Mouse (Mus musculus) myocyte (in vitro differentiated cells): ENCODE measurements around the gene Lhfpl4. TPM values are rescaled to one million over a fixed set of nuclear protein-coding genes. Genes with fewer than 3 reads are reported as not detected.

Experiments used
- H3K27me3 ChIP-seq: one replicate; pipeline ENCODE4 v1.6.1; 2011; ENCODE audit not compliant: control insufficient read depth, insufficient read depth, insufficient read length
- H3K36me3 ChIP-seq: one replicate; pipeline ENCODE4 v1.6.1; 2011; ENCODE audit not compliant: control insufficient read depth, insufficient read depth
- H3K4me2 ChIP-seq: one replicate; pipeline ENCODE4 v1.6.1; 2011; ENCODE audit warnings: low read depth, control low read depth
- H3K4me3 ChIP-seq: one replicate; pipeline ENCODE4 v1.5.1; 2011; ENCODE audit warnings: mild to moderate bottlenecking, control low read depth, moderate library complexity
- H3K79me2 ChIP-seq: one replicate; pipeline ENCODE4 v1.6.1; 2011; ENCODE audit not compliant: control insufficient read depth, insufficient read depth
- H3ac ChIP-seq: one replicate; pipeline ENCODE4 v1.6.1; 2011; ENCODE audit not compliant: control insufficient read depth, insufficient read length
- CEBPB ChIP-seq: IDR thresholded peaks from 2 replicates; pipeline ENCODE4 v1.6.1; 2011; ENCODE audit warnings: mild to moderate bottlenecking, moderate library complexity; ENCODE audit not compliant: poor library complexity, insufficient read depth, severe bottlenecking
- E2F4 ChIP-seq: IDR thresholded peaks from one replicate; pipeline ENCODE4 v1.6.1; 2011; ENCODE audit warnings: mild to moderate bottlenecking, control low read depth, moderate library complexity; ENCODE audit not compliant: insufficient read depth
- MAX ChIP-seq: IDR thresholded peaks from one replicate; pipeline ENCODE4 v1.6.1; 2011; ENCODE audit warnings: low read depth, mild to moderate bottlenecking, control low read depth
- MYOD1 ChIP-seq, 3 experiments: IDR thresholded peaks; one replicate each; pipeline ENCODE4 v1.6.1; 2011; ENCODE audit warnings: control low read depth in 2 of 3, low read depth in 2 of 3, mild to moderate bottlenecking in 2 of 3, moderate library complexity in 1 of 3; ENCODE audit not compliant: insufficient read length in 2 of 3, control insufficient read depth in 1 of 3
- MYOG ChIP-seq, 3 experiments: IDR thresholded peaks; one replicate each; pipeline ENCODE4 v1.6.1; 2011; ENCODE audit warnings: control low read depth in 2 of 3, low read depth in 2 of 3, mild to moderate bottlenecking in 2 of 3; ENCODE audit not compliant: insufficient read length in 2 of 3, control insufficient read depth in 1 of 3, insufficient read depth in 1 of 3
- POLR2A ChIP-seq: IDR thresholded peaks from one replicate; pipeline ENCODE4 v1.6.1; 2011; ENCODE audit warnings: low read depth, mild to moderate bottlenecking, control low read depth, moderate library complexity; ENCODE audit not compliant: insufficient read length
- POLR2AphosphoS2 ChIP-seq: IDR thresholded peaks from one replicate; pipeline ENCODE4 v1.6.1; 2011; ENCODE audit warnings: low read depth, control low read depth; ENCODE audit not compliant: insufficient read length
- REST ChIP-seq: IDR thresholded peaks from one replicate; pipeline ENCODE4 v1.6.1; 2011; ENCODE audit warnings: mild to moderate bottlenecking, control low read depth, moderate library complexity; ENCODE audit not compliant: insufficient read depth, insufficient read length
- SRF ChIP-seq: IDR thresholded peaks from one replicate; pipeline ENCODE4 v1.6.1; 2011; ENCODE audit warnings: low read depth; ENCODE audit not compliant: control insufficient read depth, insufficient read length
- TCF12 ChIP-seq: IDR thresholded peaks from one replicate; pipeline ENCODE4 v1.6.1; 2011; ENCODE audit warnings: mild to moderate bottlenecking, control low read depth; ENCODE audit not compliant: poor library complexity, insufficient read depth, severe bottlenecking
- TCF3 ChIP-seq: IDR thresholded peaks from one replicate; pipeline ENCODE4 v1.6.1; 2011; ENCODE audit warnings: low read depth, control low read depth; ENCODE audit not compliant: insufficient read length
- USF1 ChIP-seq: IDR thresholded peaks from one replicate; pipeline ENCODE4 v1.6.1; 2011; ENCODE audit warnings: low read depth, mild to moderate bottlenecking, control low read depth, moderate library complexity
- polyA plus RNA-seq: library from polyadenylated mRNA; unstranded; fragments of >200 nt; fragmentation: generic; extraction: Trizol; gene quantifications from one replicate; pipeline ENCODE4 v1.2.1, GENCODE M21; 2012; ENCODE audit warnings: missing spikeins

The Lhfpl4 gene
- polyA plus RNA-seq, 1 experiment = 0.11 TPM

GRCm38 (mm10) chr6:113161982-113162381 is 33.2 kb downstream of the Lhfpl4 start:
- Histone ChIP-seq H3K36me3 (peaks cover 6% of the 10 kb centered on the region), H3K27me3 (no peaks in the 10 kb centered on the region), H3K4me2 (no peak overlapping the region), H3K79me2 (no peaks in the 10 kb centered on the region), H3K4me3 (no peak overlapping the region), H3ac (no peak overlapping the region)
- no peak for TF ChIP-seq REST
- TF ChIP-seq MYOD1 (IDR thresholded peaks at IDR 0.05; ENCODE audit: control insufficient read depth in 1 of 3, insufficient read length in 2 of 3, low read depth in 2 of 3) = no peak
- no peak for TF ChIP-seq MAX
- no peak for TF ChIP-seq POLR2A
- TF ChIP-seq TCF3 = no peak
- TF ChIP-seq E2F4 = no peak
- no peak for TF ChIP-seq USF1
- no peak for TF ChIP-seq SRF
- no peak for TF ChIP-seq POLR2AphosphoS2
- TF ChIP-seq CEBPB = no peak
- TF ChIP-seq MYOG (IDR thresholded peaks at IDR 0.05; ENCODE audit: control insufficient read depth in 1 of 3, insufficient read depth in 1 of 3, insufficient read length in 2 of 3, low read depth in 2 of 3) = no peak
- TF ChIP-seq TCF12 = no peak

- Histone ChIP-seq H3K27me3 (no peaks in the 10 kb centered on the region), H3K36me3 (peaks cover 11% of the 10 kb centered on the region), H3K4me2 (no peak overlapping the region), H3ac (no peak overlapping the region), H3K4me3 (no peak overlapping the region), H3K79me2 (no peaks in the 10 kb centered on the region)
- TF ChIP-seq MYOD1 (IDR thresholded peaks at IDR 0.05; ENCODE audit: control insufficient read depth in 1 of 3, insufficient read length in 2 of 3, low read depth in 2 of 3) (no peak), CEBPB (no peak), MYOG (IDR thresholded peaks at IDR 0.05; ENCODE audit: control insufficient read depth in 1 of 3, insufficient read depth in 1 of 3, insufficient read length in 2 of 3, low read depth in 2 of 3) (no peak), POLR2A (no peak)
Measured at GRCm38 (mm10) chr6:113160106-113160505, 35.1 kb downstream of the Lhfpl4 start.

GRCm38 (mm10) chr6:113156064-113156463 is 39.1 kb downstream of the Lhfpl4 start:
- H3K27me3 ChIP-seq = no peaks in the 10 kb centered on the region
- H3K4me3 ChIP-seq = no peak overlapping the region
- H3K4me2 ChIP-seq = no peak overlapping the region
- peaks cover 46% of the 10 kb centered on the region for H3K36me3 ChIP-seq
- H3ac ChIP-seq = no peak overlapping the region
- TF ChIP-seq POLR2AphosphoS2 (no peak), USF1 (no peak), POLR2A (no peak), MYOG (IDR thresholded peaks at IDR 0.05; ENCODE audit: control insufficient read depth in 1 of 3, insufficient read depth in 1 of 3, insufficient read length in 2 of 3, low read depth in 2 of 3) (no peak), SRF (no peak), MYOD1 (IDR thresholded peaks at IDR 0.05; ENCODE audit: control insufficient read depth in 1 of 3, insufficient read length in 2 of 3, low read depth in 2 of 3) (no peak), TCF12 (no peak), TCF3 (no peak), E2F4 (no peak), MAX (no peak)
- H3K79me2 ChIP-seq = no peaks in the 10 kb centered on the region

GRCm38 (mm10) chr6:113154886-113155285 is 40.3 kb downstream of the Lhfpl4 start:
- Histone ChIP-seq H3K27me3 (no peaks in the 10 kb centered on the region), H3K4me2 (no peak overlapping the region), H3ac (no peak overlapping the region), H3K36me3 (peaks cover 57% of the 10 kb centered on the region), H3K4me3 (no peak overlapping the region), H3K79me2 (no peaks in the 10 kb centered on the region)
- TF ChIP-seq POLR2A (no peak), E2F4 (no peak), MYOG (IDR thresholded peaks at IDR 0.05; ENCODE audit: control insufficient read depth in 1 of 3, insufficient read depth in 1 of 3, insufficient read length in 2 of 3, low read depth in 2 of 3) (no peak), USF1 (no peak), REST (no peak), CEBPB (no peak), TCF3 (no peak)

GRCm38 (mm10) chr6:113154071-113154470 is 41.1 kb downstream of the Lhfpl4 start:
- no peak overlapping the region for H3ac ChIP-seq

More at GRCm38 (mm10) chr6:113154071-113154470, 41.1 kb downstream of the Lhfpl4 start:
- TF ChIP-seq MYOD1 (IDR thresholded peaks at IDR 0.05; ENCODE audit: control insufficient read depth in 1 of 3, insufficient read length in 2 of 3, low read depth in 2 of 3) (no peak), REST (no peak), POLR2AphosphoS2 (no peak), POLR2A (no peak), USF1 (no peak), MAX (no peak), CEBPB (no peak), E2F4 (no peak), TCF3 (no peak), SRF (no peak), MYOG (IDR thresholded peaks at IDR 0.05; ENCODE audit: control insufficient read depth in 1 of 3, insufficient read depth in 1 of 3, insufficient read length in 2 of 3, low read depth in 2 of 3) (no peak), TCF12 (no peak)
- no peaks in the 10 kb centered on the region for H3K79me2 ChIP-seq
- H3K36me3 ChIP-seq = peaks cover 65% of the 10 kb centered on the region
- H3K27me3 ChIP-seq = no peaks in the 10 kb centered on the region
- H3K4me2 ChIP-seq = no peak overlapping the region
- no peak overlapping the region for H3K4me3 ChIP-seq
